Mouse (Mus musculus): Measurements from ENCODE around the gene Lonp2. TPM values are rescaled to one million over a fixed set of nuclear protein-coding genes. Genes with fewer than 3 reads are reported as not detected.

The Lonp2 gene
- polyA plus RNA-seq, 3 experiments from 2014 or later = 68.5 to 84.9 (median 70.1) TPM

- no peak for ATAC-seq
Measured at GRCm38 (mm10) chr8:86756948-86757733, 133.3 kb downstream of the Lonp2 start.

GRCm38 (mm10) chr8:86758651-86759050 lies 134.8 kb downstream of the Lonp2 start:
- ATAC-seq = no peak

GRCm38 (mm10) chr8:86759090-86759491 lies 135.2 kb downstream of the Lonp2 start:
- ATAC-seq = no peak

- ATAC-seq = no peak
Measured at GRCm38 (mm10) chr8:86760746-86761145, 136.9 kb downstream of the Lonp2 start.

- ATAC-seq = no peak
Measured at GRCm38 (mm10) chr8:86762806-86763205, 139.0 kb downstream of the Lonp2 start.

- no peak for ATAC-seq
Measured at GRCm38 (mm10) chr8:86765155-86765554, 141.3 kb downstream of the Lonp2 start.

GRCm38 (mm10) chr8:86765669-86766068 lies 141.8 kb downstream of the Lonp2 start:
- no peak for ATAC-seq

GRCm38 (mm10) chr8:86766548-86767211 lies 142.8 kb downstream of the Lonp2 start:
- ATAC-seq = no peak

GRCm38 (mm10) chr8:86768499-86768898 lies 144.7 kb downstream of the Lonp2 start:
- ATAC-seq = no peak

GRCm38 (mm10) chr8:86769945-86770715 lies 146.3 kb downstream of the Lonp2 start:
- ATAC-seq = no peak

Other genes with a start within 250 kb of the Lonp2 start
- not detected for gene Abcc12, start 43.4 kb upstream of the Lonp2 start, polyA plus RNA-seq (2017; shearing (Covaris generic))
- under 1 TPM in 1 of 3 experiments, not detected in 2; 0.51 TPM for gene Gm10638, start 121.7 kb downstream of the Lonp2 start, polyA plus RNA-seq (2017; shearing (Covaris generic))
- 1 to 10 TPM; 4.6 to 9.0 (median 6.2) TPM for gene Siah1a, start 121.9 kb downstream of the Lonp2 start, polyA plus RNA-seq (2017; shearing (Covaris generic))